8 mouse cellular contexts compared by ENCODE assay signal in the genomic region with DNA sequence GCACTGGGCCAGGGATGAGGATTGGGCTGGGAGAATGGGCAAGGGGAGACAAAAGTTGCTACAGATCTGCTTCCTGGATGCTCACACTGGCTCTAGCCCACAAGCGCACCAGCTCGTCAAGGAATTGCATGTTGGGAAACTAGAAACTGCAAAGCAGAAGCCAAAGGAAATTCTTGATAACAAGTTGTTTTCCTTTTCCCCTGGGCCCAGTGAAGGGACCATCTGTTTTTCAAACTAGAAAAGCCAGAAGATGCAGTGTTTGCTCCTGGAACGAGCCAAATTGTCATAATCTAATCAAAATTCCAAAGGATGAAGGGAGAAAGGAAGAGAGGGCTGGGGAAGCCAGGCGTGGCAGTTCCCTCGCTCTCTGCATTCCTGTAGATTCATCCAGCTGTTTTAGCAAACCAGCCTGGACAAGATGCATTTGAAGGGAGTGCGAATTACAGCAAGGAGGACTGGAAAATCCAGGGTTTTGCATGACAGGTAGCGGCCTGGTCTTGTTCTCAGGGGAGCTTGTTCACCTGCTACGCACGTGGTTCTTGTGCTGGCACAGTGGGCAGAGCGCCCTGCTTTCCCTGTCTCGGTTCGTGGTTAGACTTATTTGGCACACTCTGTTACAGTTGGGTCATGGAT.
DNase-seq lines count a peak whose midpoint lies in the region; ATAC-seq and TF ChIP-seq lines count a peak whose summit lies in the region.

No protein-coding gene starts in this region.

- WGBS in forebrain, embryonic 12.5 days = 58% methylated on average over 12 of the region's 12 CpGs
- 45% methylated on average over 12 of the region's 12 CpGs for WGBS in hindbrain, embryonic 15.5 days

- no peak for TF ChIP-seq POLR2A in myocyte (IDR thresholded peaks at IDR 0.05; ENCODE audit: insufficient read length, low read depth)

- H3K4me3 ChIP-seq in forebrain, embryonic 12.5 days (replicated peaks) = no peak overlapping the region
- H3K4me3 ChIP-seq in hindbrain, embryonic 15.5 days = no peak overlapping the region
- no peak overlapping the region for H3K4me3 ChIP-seq in myocyte

- peak; percentile 26 for DNase-seq in retina, postnatal 1 day
- DNase-seq in retina, embryonic 14.5 days (ENCODE audit: low spot score) = no peak
- no peak for DNase-seq in thymus, adult 18-20 months
- DNase-seq in c-Kit-positive CD71-positive TER-119-positive erythroid progenitor cells, embryonic 14.5 days (ENCODE audit: low spot score) = no peak
- no peak for DNase-seq in spleen, adult 18-20 months

- no peaks in the 10 kb centered on the region for H3K79me2 ChIP-seq in myocyte (ENCODE audit: control insufficient read depth, insufficient read depth)

- no peak overlapping the region for H3ac ChIP-seq in myocyte (ENCODE audit: control insufficient read depth, insufficient read length)

- peak overlapping the region; percentile 87 for H3K27ac ChIP-seq in forebrain, embryonic 12.5 days
- peak overlapping the region; percentile 73 for H3K27ac ChIP-seq in hindbrain, embryonic 15.5 days (replicated peaks)

- H3K9ac ChIP-seq in forebrain, embryonic 12.5 days = no peak overlapping the region
- H3K9ac ChIP-seq in hindbrain, embryonic 15.5 days = no peak overlapping the region

- ATAC-seq in forebrain, embryonic 12.5 days (ENCODE audit: low FRiP score) = no peak
- ATAC-seq in hindbrain, embryonic 15.5 days (ENCODE audit: low FRiP score, low read depth) = no peak

- H3K4me1 ChIP-seq in forebrain, embryonic 12.5 days = peaks cover 43% of the 10 kb centered on the region
- peaks cover 47% of the 10 kb centered on the region for H3K4me1 ChIP-seq in hindbrain, embryonic 15.5 days (replicated peaks)

- H3K36me3 ChIP-seq in forebrain, embryonic 12.5 days (replicated peaks) = no peaks in the 10 kb centered on the region
- H3K36me3 ChIP-seq in hindbrain, embryonic 15.5 days = no peaks in the 10 kb centered on the region
- no peaks in the 10 kb centered on the region for H3K36me3 ChIP-seq in myocyte (ENCODE audit: control insufficient read depth, insufficient read depth)

- H3K4me2 ChIP-seq in forebrain, embryonic 12.5 days = no peak overlapping the region
- H3K4me2 ChIP-seq in hindbrain, embryonic 15.5 days = peak overlapping the region; percentile 9; the same call in 1 of the 2 replicates
- peak overlapping the region; percentile 74 for H3K4me2 ChIP-seq in myocyte (ENCODE audit: low read depth)

- no peaks in the 10 kb centered on the region for H3K27me3 ChIP-seq in forebrain, embryonic 12.5 days
- no peaks in the 10 kb centered on the region for H3K27me3 ChIP-seq in hindbrain, embryonic 15.5 days
- H3K27me3 ChIP-seq in myocyte (ENCODE audit: control insufficient read depth, insufficient read depth, insufficient read length) = no peaks in the 10 kb centered on the region

- no peaks in the 10 kb centered on the region for H3K9me3 ChIP-seq in forebrain, embryonic 12.5 days
- H3K9me3 ChIP-seq in hindbrain, embryonic 15.5 days = no peaks in the 10 kb centered on the region

TF ChIP-seq in myocyte, 11 proteins besides CTCF, POLR2A, EP300 and RAD21:
- peak in 1 of 3 experiments; percentile 6 for TF ChIP-seq MYOG (IDR thresholded peaks at IDR 0.05; ENCODE audit: control insufficient read depth in 1 of 3, insufficient read depth in 1 of 3, insufficient read length in 2 of 3, low read depth in 2 of 3)
- no peak for TF ChIP-seq TCF12 (IDR thresholded peaks at IDR 0.05; ENCODE audit: insufficient read depth, poor library complexity, severe bottlenecking)
- TF ChIP-seq MYOD1 (IDR thresholded peaks at IDR 0.05; ENCODE audit: control insufficient read depth in 1 of 3, insufficient read length in 2 of 3, low read depth in 2 of 3) = peak in 2 of 3 experiments; percentile 3 to 58
